Mouse (Mus musculus): ENCODE results near the gene Alpl. TPM values are rescaled to one million over a fixed set of nuclear protein-coding genes. Genes with fewer than 3 reads are reported as not detected.

The Alpl gene
- polyA plus RNA-seq, 1 experiment, result 158 TPM

DNA sequence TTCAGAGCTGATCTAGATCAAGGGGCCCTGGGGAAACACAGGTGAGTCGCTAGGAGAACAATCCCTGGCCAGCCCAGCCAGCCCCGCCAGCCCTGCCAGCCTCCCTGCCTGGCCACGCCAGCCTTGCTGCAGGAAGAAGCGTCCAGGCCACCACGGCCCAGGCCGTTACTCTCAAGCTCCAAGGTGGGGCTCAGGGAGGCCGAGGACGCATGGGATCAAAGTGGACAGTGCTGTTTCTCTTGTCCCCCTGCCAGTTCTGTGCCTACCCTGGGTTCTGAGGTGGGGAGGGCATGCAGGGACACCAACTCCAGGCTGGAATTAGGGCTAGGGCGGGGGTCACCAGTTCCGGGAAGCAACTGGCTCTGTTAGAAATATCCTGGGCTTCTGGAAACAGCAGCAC is 64.3 kb downstream of the Alpl start:
- Histone ChIP-seq H3K9ac (ENCODE audit: low read depth, poor library complexity, severe bottlenecking) (no peak overlapping the region), H3K4me1 (ENCODE audit: control insufficient read depth, insufficient read depth, low read length) (peaks cover 12% of the 10 kb centered on the region), H3K4me3 (ENCODE audit: low read depth, low read length) (no peak overlapping the region), H3K9me3 (replicated peaks; ENCODE audit: control insufficient read depth, insufficient read depth, low read length, poor library complexity, severe bottlenecking) (no peaks in the 10 kb centered on the region), H3K36me3 (ENCODE audit: control insufficient read depth, insufficient read depth, low read length, poor library complexity, severe bottlenecking) (no peaks in the 10 kb centered on the region), H3K27me3 (ENCODE audit: control insufficient read depth, insufficient read depth, low read length, poor library complexity, severe bottlenecking) (no peaks in the 10 kb centered on the region), H3K27ac (ENCODE audit: insufficient read depth, low read length) (no peak overlapping the region)
- TF ChIP-seq CTCF (IDR thresholded peaks at IDR 0.05; ENCODE audit: low read depth, low read length), result no peak
- TF ChIP-seq EP300 (IDR thresholded peaks at IDR 0.05; ENCODE audit: insufficient read depth, low read depth, low read length), result no peak
- no peak for TF ChIP-seq POLR2A (IDR thresholded peaks at IDR 0.05; ENCODE audit: insufficient read depth, low read length)

DNA sequence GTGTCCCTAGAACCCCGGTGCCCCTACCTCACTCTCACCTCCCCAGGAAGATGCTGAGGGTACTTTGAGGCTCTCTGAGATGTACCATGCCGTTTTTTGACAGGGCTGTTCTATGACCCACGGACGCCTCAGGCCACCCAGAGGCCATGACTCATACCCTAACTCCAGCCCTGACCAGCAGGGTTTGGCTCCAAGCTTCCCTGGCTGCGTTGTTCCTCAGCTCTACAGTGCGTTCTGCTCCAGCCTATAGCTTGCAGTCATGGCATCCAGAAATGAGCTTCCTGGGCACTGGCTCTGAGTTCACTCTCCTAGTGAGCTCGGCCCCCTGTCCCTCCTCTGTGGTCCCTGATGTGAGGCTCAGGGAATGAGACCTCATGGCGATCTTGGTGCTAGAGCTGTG is 65.4 kb downstream of the Alpl start:
- Histone ChIP-seq H3K9ac (ENCODE audit: low read depth, poor library complexity, severe bottlenecking) (no peak overlapping the region), H3K36me3 (ENCODE audit: control insufficient read depth, insufficient read depth, low read length, poor library complexity, severe bottlenecking) (no peaks in the 10 kb centered on the region), H3K4me3 (ENCODE audit: low read depth, low read length) (no peak overlapping the region), H3K9me3 (replicated peaks; ENCODE audit: control insufficient read depth, insufficient read depth, low read length, poor library complexity, severe bottlenecking) (no peaks in the 10 kb centered on the region), H3K27ac (ENCODE audit: insufficient read depth, low read length) (no peak overlapping the region), H3K27me3 (ENCODE audit: control insufficient read depth, insufficient read depth, low read length, poor library complexity, severe bottlenecking) (no peaks in the 10 kb centered on the region), H3K4me1 (ENCODE audit: control insufficient read depth, insufficient read depth, low read length) (peaks cover 12% of the 10 kb centered on the region)
- TF ChIP-seq POLR2A (IDR thresholded peaks at IDR 0.05; ENCODE audit: insufficient read depth, low read length) (no peak), EP300 (IDR thresholded peaks at IDR 0.05; ENCODE audit: insufficient read depth, low read depth, low read length) (no peak), CTCF (IDR thresholded peaks at IDR 0.05; ENCODE audit: low read depth, low read length) (no peak)

DNA sequence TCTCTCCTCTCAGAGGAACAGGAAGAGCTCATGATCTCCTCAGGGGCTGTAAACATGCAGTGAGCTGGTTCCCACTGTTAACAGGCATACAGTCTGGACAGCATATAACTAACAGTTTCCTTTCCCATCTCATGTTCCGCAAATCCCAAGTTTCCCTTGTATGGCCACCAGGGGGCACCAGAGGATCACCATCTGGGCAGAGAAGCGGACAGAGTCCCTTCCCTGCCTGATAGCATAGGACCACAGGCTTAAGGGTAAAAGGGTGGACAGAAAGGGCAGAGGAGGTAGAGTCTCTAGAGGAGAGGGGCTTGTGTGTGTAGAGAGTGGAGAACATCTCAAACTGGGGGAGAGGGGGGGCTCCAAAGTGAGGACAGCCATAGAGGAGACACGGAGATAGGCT is 66.0 kb downstream of the Alpl start:
- no peak overlapping the region for H3K9ac ChIP-seq (ENCODE audit: low read depth, poor library complexity, severe bottlenecking)
- TF ChIP-seq POLR2A (IDR thresholded peaks at IDR 0.05; ENCODE audit: insufficient read depth, low read length) (no peak), CTCF (IDR thresholded peaks at IDR 0.05; ENCODE audit: low read depth, low read length) (peak; percentile 95)
- H3K4me1 ChIP-seq (ENCODE audit: control insufficient read depth, insufficient read depth, low read length), result peaks cover 16% of the 10 kb centered on the region
- no peaks in the 10 kb centered on the region for H3K27me3 ChIP-seq (ENCODE audit: control insufficient read depth, insufficient read depth, low read length, poor library complexity, severe bottlenecking)
- H3K4me3 ChIP-seq (ENCODE audit: low read depth, low read length), result no peak overlapping the region
- H3K27ac ChIP-seq (ENCODE audit: insufficient read depth, low read length), result no peak overlapping the region
- no peaks in the 10 kb centered on the region for H3K36me3 ChIP-seq (ENCODE audit: control insufficient read depth, insufficient read depth, low read length, poor library complexity, severe bottlenecking)
- no peaks in the 10 kb centered on the region for H3K9me3 ChIP-seq (replicated peaks; ENCODE audit: control insufficient read depth, insufficient read depth, low read length, poor library complexity, severe bottlenecking)

DNA sequence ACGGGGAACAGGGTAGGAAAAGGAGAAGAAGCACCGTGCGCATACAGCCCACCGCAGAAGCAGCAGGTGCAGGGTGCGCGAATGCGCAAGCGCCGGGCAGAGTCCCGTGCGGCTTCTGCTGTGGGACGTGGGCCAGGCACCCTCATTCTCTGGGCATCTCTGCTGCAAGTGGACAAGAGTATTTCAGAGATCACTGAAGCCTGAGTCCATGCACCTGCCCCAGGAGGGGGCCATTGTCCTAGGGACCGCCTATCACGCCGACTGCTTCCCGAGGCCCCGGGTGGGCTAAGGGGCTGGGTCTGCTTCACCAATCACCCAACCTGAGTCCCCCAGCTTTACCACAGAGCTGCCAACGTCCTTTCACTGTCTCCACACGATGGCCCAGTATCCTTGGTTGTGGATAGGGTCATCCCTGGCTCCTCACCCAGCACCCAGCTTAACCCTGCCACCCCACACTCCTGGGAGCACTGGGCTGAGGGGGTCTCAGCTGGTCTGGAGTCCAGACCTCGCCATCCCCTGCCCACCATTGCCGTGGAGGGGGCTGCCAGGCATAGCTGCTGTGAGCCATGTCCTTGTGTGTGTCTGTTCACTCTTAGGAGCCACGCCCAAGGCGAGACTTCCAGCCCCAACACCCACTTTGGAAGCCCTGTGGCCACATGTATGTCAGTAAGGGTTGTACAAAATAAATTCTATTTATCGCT is 66.9 kb downstream of the Alpl start:
- Histone ChIP-seq H3K27me3 (ENCODE audit: control insufficient read depth, insufficient read depth, low read length, poor library complexity, severe bottlenecking) (no peaks in the 10 kb centered on the region), H3K4me1 (ENCODE audit: control insufficient read depth, insufficient read depth, low read length) (peaks cover 16% of the 10 kb centered on the region), H3K9me3 (replicated peaks; ENCODE audit: control insufficient read depth, insufficient read depth, low read length, poor library complexity, severe bottlenecking) (no peaks in the 10 kb centered on the region), H3K9ac (ENCODE audit: low read depth, poor library complexity, severe bottlenecking) (no peak overlapping the region), H3K36me3 (ENCODE audit: control insufficient read depth, insufficient read depth, low read length, poor library complexity, severe bottlenecking) (no peaks in the 10 kb centered on the region), H3K27ac (ENCODE audit: insufficient read depth, low read length) (no peak overlapping the region), H3K4me3 (ENCODE audit: low read depth, low read length) (peak overlapping the region; percentile 53)
- TF ChIP-seq CTCF (IDR thresholded peaks at IDR 0.05; ENCODE audit: low read depth, low read length) (no peak), POLR2A (IDR thresholded peaks at IDR 0.05; ENCODE audit: insufficient read depth, low read length) (no peak), EP300 (IDR thresholded peaks at IDR 0.05; ENCODE audit: insufficient read depth, low read depth, low read length) (no peak)

DNA sequence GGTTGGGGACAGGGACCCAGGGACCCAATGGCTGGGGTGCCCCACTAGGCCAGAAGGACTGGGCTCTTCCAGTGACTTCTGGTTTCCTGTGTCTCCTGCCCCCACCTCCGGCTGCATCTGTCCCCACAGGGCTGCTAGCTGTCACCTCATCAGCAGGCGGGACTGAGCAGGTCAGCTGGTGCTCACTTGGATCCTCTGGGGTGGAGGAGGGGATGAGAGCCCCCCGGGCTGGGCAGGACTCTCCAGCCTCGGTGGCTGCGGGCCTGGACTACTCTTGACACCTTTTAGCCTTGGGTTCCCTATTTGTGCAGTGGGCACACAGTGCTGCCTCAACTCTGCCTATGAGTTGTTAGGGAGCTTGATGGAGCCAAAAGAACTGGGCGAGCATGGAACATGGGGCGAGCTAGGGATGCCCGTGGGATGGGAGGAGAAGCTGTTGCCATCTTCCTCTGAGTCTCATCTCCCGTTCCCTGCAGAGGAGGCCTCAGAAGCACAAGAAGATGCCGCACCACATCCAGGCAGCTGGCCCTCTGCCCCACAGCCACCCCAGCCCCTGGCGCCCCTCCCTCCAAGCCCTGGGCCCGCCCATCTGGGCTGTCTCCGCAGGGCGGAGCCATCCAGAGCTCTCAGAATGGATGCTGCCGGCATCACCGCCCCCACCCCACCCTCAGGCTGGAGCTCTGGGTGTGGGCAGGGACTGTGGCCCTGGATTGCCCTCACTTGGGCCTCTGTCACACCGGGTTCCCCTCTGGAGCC is 67.6 kb downstream of the Alpl start:
- Histone ChIP-seq H3K36me3 (ENCODE audit: control insufficient read depth, insufficient read depth, low read length, poor library complexity, severe bottlenecking) (no peaks in the 10 kb centered on the region), H3K4me1 (ENCODE audit: control insufficient read depth, insufficient read depth, low read length) (peaks cover 17% of the 10 kb centered on the region), H3K27ac (ENCODE audit: insufficient read depth, low read length) (no peak overlapping the region), H3K9me3 (replicated peaks; ENCODE audit: control insufficient read depth, insufficient read depth, low read length, poor library complexity, severe bottlenecking) (no peaks in the 10 kb centered on the region), H3K27me3 (ENCODE audit: control insufficient read depth, insufficient read depth, low read length, poor library complexity, severe bottlenecking) (no peaks in the 10 kb centered on the region), H3K9ac (ENCODE audit: low read depth, poor library complexity, severe bottlenecking) (no peak overlapping the region), H3K4me3 (ENCODE audit: low read depth, low read length) (peak overlapping the region; percentile 53)
- TF ChIP-seq POLR2A (IDR thresholded peaks at IDR 0.05; ENCODE audit: insufficient read depth, low read length) (no peak), CTCF (IDR thresholded peaks at IDR 0.05; ENCODE audit: low read depth, low read length) (no peak), EP300 (IDR thresholded peaks at IDR 0.05; ENCODE audit: insufficient read depth, low read depth, low read length) (0 out of 2 replicates have a peak, but pooled peaks have one; percentile 40)

All from ES-Bruce4 (cell line).